Mouse (Mus musculus) kidney, adult 2 months (tissue): ENCODE data around the gene Lars2. TPM values are rescaled to one million over a fixed set of nuclear protein-coding genes. Genes with fewer than 3 reads are reported as not detected.

Experiments
- DNase-seq: peaks from one replicate; pipeline ENCODE4 v3.0.0; 2021
- H3K27ac ChIP-seq: fragments of 200-500 bp; 2 replicates; pipeline ENCODE4 v1.5.1; 2012; ENCODE audit warnings: low read depth, low read length, control low read depth, inconsistent platforms; ENCODE audit not compliant: insufficient read depth
- H3K27me3 ChIP-seq: fragments of 200-500 bp; replicated peaks from 2 replicates; pipeline ENCODE4 v1.6.1; 2012; ENCODE audit warnings: mild to moderate bottlenecking, moderate library complexity, low read length, inconsistent platforms; ENCODE audit not compliant: control insufficient read depth, insufficient read depth
- H3K36me3 ChIP-seq: fragments of 200-500 bp; 2 replicates; pipeline ENCODE4 v1.6.1; 2012; ENCODE audit warnings: mild to moderate bottlenecking, moderate library complexity, low read length, inconsistent platforms; ENCODE audit not compliant: control insufficient read depth, insufficient read depth
- H3K4me1 ChIP-seq: fragments of 200-500 bp; 2 replicates; pipeline ENCODE4 v1.6.1; 2011; ENCODE audit warnings: low read length; ENCODE audit not compliant: control insufficient read depth, insufficient read depth
- H3K4me3 ChIP-seq: fragments of 200-500 bp; 2 replicates; pipeline ENCODE4 v1.5.1; 2011; ENCODE audit warnings: mild to moderate bottlenecking, low read depth, low read length, control low read depth; ENCODE audit not compliant: insufficient read depth
- CTCF ChIP-seq: fragments of 200-500 bp; conservative IDR thresholded peaks from 2 replicates; pipeline ENCODE4 v1.5.1; 2011; ENCODE audit warnings: low read depth, mild to moderate bottlenecking, control low read depth, low read length, moderate library complexity, mixed read lengths; ENCODE audit not compliant: insufficient read depth, insufficient read length
- POLR2A ChIP-seq: fragments of 200-500 bp; IDR thresholded peaks from one replicate; pipeline ENCODE4 v1.6.1; 2011; ENCODE audit warnings: low read depth, low read length, control low read depth
- WGBS: fragments of 180-500 bp; shearing (Covaris S2); methylation state at CpG from one replicate; pipeline ENCODE4 v1.1.7; 2018; 5-methylcytosine and 5-hydroxymethylcytosine counted together
- polyA plus RNA-seq: library from polyadenylated mRNA; depleted of rRNA; stranded (reverse); fragments of >200 nt; gene quantifications from 2 replicates; pipeline ENCODE4 v1.2.3, GENCODE M21; 2012

Gene Lars2
- polyA plus RNA-seq, 1 experiment = 1,036 TPM

DNA sequence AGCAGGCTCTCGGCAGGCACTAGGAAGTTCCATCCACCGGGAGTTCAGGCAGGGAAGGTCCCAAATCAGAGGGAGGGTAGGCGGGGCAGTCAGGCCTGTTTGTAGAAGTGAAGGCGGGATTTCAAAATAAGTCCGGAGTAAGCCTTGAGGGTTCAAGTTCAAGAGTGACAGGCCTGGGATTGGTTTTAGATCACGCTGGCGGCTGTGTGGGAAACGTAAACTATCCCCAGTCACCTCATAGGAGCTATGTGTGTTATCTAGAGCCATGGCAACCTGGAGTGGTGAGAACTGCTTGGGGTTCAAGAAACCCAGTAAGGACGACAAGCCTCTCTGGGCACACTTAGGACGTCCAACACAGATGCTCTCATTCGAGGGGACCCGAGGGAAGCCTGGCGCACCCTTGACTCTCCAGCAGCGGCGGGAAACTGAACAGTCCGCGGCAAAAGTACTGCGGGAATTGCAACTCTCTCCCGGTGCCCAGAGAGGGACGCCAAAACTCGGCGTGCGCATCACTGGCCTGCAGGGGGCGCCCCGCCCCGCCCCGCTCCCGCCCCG is 111.4 kb downstream of the Lars2 start:
- Histone ChIP-seq H3K27ac (no peak overlapping the region), H3K4me1 (peaks cover 13% of the 10 kb centered on the region), H3K27me3 (no peaks in the 10 kb centered on the region), H3K36me3 (no peaks in the 10 kb centered on the region), H3K4me3 (peak overlapping the region; percentile 42)
- peak; percentile 47 for DNase-seq
- TF ChIP-seq CTCF (peak; percentile 43), POLR2A (no peak)
- 2% methylated on average over 23 of the region's 29 CpGs for WGBS

DNA sequence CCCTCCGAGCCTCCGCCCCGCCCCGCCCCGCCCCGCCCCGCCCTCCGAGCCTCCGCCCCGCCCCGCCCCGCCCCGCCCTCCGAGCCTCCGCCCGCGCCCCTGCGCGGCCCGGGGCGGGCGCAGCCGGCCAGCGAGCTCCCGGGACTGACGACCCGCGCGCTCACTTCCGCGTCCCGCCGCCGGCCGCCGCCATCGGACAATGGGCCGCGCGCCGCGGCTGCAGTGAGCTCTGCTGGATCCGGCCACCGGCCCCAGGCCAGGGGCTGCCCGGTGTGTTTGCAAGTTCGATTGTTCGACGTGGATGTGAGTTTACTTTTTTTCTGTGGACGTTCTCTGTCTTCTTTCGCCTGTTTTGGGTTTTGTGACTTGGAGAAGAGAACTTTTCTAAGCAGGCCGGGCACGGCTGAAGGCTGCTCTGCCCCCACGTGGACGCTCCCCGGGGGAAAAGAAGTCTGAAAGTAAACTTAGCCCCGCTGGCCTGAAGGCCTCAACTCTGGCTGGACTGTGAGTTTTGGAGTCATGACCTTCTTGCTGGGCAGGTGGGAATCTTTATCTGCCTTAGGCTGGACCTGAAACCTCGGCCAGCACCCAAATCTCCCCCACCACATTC is 112.0 kb downstream of the Lars2 start, which contains the start of gene Limd1:
Gene Limd1, plus strand, starts transcription at position 121 of the 610 bp plus-strand sequence.
- no peaks in the 10 kb centered on the region for H3K36me3 ChIP-seq
- DNase-seq = peak; percentile 83
- peak within 1 kb of the TSS; percentile 76 for H3K4me3 ChIP-seq
- no peak; the same call in 1 of the 2 replicates for TF ChIP-seq CTCF
- TF ChIP-seq POLR2A = no peak
- H3K27ac ChIP-seq = peak within 1 kb of the TSS; percentile 63
- H3K4me1 ChIP-seq = peaks cover 13% of the 10 kb centered on the region
- 1% methylated on average over 45 of the region's 57 CpGs for WGBS
- H3K27me3 ChIP-seq = no peaks in the 10 kb centered on the region

DNA sequence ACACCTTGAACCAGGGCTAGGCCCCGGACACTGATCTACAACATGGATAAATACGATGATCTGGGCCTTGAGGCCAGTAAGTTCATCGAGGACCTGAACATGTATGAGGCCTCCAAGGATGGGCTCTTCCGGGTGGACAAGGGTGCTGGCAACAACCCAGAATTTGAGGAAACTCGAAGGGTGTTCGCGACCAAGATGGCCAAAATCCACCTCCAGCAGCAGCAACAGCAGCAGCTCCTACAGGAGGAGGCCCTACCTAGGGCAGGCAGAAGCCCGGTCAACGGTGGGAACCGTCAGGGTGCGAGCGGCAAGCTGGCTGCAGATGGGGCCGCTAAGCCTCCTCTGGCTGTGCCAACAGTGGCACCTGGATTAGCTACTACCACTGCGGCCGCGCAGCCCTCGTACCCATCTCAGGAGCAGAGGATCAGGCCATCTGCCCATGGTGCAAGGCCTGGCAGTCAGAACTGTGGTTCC is 112.5 kb downstream of the Lars2 start:
- peak overlapping the region; percentile 76 for H3K4me3 ChIP-seq
- peak; percentile 45 for DNase-seq
- H3K4me1 ChIP-seq = peaks cover 13% of the 10 kb centered on the region
- whole genome bisulfite sequencing = 11% methylated on average over 17 of the region's 17 CpGs
- TF ChIP-seq CTCF = no peak
- no peak for TF ChIP-seq POLR2A
- no peaks in the 10 kb centered on the region for H3K27me3 ChIP-seq
- H3K27ac ChIP-seq = peak overlapping the region; percentile 63
- no peaks in the 10 kb centered on the region for H3K36me3 ChIP-seq

DNA sequence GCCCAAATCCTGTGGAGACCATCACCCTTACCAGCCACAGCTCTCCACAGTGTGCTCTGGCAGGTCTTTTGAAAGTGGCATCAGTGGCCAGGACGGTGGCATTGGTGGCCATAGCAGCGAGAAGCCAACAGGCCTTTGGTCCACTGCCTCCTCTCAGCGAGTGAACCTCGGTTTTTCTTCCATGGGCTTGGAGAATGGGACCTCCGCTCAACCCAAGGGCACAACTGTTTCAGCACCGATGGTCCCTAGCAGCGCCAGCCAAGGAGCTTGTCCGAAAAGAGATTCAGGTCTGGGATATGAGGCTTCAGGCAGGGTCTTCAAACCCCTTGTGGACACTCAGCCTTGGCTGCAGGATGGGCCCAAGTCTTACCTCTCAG is 113.1 kb downstream of the Lars2 start:
- no peak for TF ChIP-seq CTCF
- TF ChIP-seq POLR2A = no peak
- peaks cover 13% of the 10 kb centered on the region for H3K4me1 ChIP-seq
- no peaks in the 10 kb centered on the region for H3K27me3 ChIP-seq
- no peak overlapping the region for H3K27ac ChIP-seq
- H3K4me3 ChIP-seq = peak overlapping the region; percentile 76
- WGBS = 84% methylated on average over 8 of the region's 8 CpGs
- H3K36me3 ChIP-seq = no peaks in the 10 kb centered on the region
- no peak for DNase-seq

- 61% methylated on average over 18 of the region's 18 CpGs for WGBS
- TF ChIP-seq POLR2A = no peak
- no peak for TF ChIP-seq CTCF
- Histone ChIP-seq H3K27me3 (no peaks in the 10 kb centered on the region), H3K4me1 (peaks cover 13% of the 10 kb centered on the region), H3K4me3 (peak overlapping the region; percentile 76; the same call in 1 of the 2 replicates), H3K27ac (no peak overlapping the region), H3K36me3 (no peaks in the 10 kb centered on the region)
- DNase-seq = no peak
Measured at GRCm38 (mm10) chr9:123480253-123480921, 113.7 kb downstream of the Lars2 start.

GRCm38 (mm10) chr9:123481136-123481535 is 114.4 kb downstream of the Lars2 start:
- H3K4me1 ChIP-seq = peaks cover 15% of the 10 kb centered on the region
- H3K4me3 ChIP-seq = no peak overlapping the region
- WGBS = 27% methylated on average over 7 of the region's 7 CpGs
- no peak overlapping the region for H3K27ac ChIP-seq
- TF ChIP-seq CTCF (no peak), POLR2A (no peak)
- no peaks in the 10 kb centered on the region for H3K27me3 ChIP-seq
- no peaks in the 10 kb centered on the region for H3K36me3 ChIP-seq
- DNase-seq = no peak

DNA sequence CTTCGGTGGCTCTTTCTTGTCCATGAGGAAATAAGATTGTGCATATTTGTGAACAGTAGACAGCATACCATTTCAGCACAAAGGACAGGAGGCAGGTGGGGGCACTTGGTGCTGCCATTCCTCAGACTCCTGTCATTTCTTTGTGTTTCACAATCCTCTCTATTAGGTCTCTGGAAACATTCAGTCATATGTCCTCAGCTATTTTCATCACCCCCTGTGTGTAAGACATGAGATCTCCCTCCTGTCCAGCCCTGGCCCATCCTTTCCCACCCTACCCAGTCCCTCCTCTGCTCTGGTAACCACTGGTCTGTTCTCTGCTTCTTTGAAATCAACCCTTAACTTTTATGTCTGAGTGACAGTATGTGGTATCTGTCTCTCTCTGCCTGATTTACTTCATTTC is 116.9 kb downstream of the Lars2 start:
- no peak for DNase-seq
- Histone ChIP-seq H3K36me3 (no peaks in the 10 kb centered on the region), H3K27ac (no peak overlapping the region), H3K4me3 (no peak overlapping the region), H3K4me1 (peaks cover 17% of the 10 kb centered on the region), H3K27me3 (no peaks in the 10 kb centered on the region)
- WGBS = 88% methylated on average over 1 of the region's 1 CpGs
- TF ChIP-seq POLR2A = no peak
- TF ChIP-seq CTCF = no peak
